In genomic region chr14:79535318-79535717, GRCm38 (mm10) we compare ENCODE assay signal across 1 mouse cellular context.
TF ChIP-seq lines count a peak whose summit lies in the region.

No protein-coding gene starts in this region.

TF ChIP-seq in CH12.LX, 34 proteins besides CTCF, POLR2A, EP300 and RAD21 (continued from another document):
- 0 out of 2 replicates have a peak, but pooled peaks have one; percentile 9 for TF ChIP-seq HCFC1 (IDR thresholded peaks at IDR 0.05; ENCODE audit: low read depth, low read length)
- no peak for TF ChIP-seq NELFE (IDR thresholded peaks at IDR 0.05; ENCODE audit: low read depth, low read length)
- TF ChIP-seq CHD2 (IDR thresholded peaks at IDR 0.05; ENCODE audit: low read length) = no peak
- no peak for TF ChIP-seq ZKSCAN1 (IDR thresholded peaks at IDR 0.05; ENCODE audit: borderline replicate concordance, low read depth, low read length)
- peak; percentile 55 for TF ChIP-seq IRF4 (IDR thresholded peaks at IDR 0.05; ENCODE audit: low read depth, low read length)
- TF ChIP-seq MXI1 (IDR thresholded peaks at IDR 0.05; ENCODE audit: low read depth, low read length) = peak; percentile 70; the same call in 1 of the 2 replicates
- no peak for TF ChIP-seq MAFK (IDR thresholded peaks at IDR 0.05; ENCODE audit: insufficient replicate concordance, low read length)
